Mouse (Mus musculus) ovary, postnatal 10 days (tissue): ENCODE data around the gene Fyttd1.
A peak's percentile ranks its signal among the peaks of the same experiment; 100 is the strongest.
"Not testable (repeated sequence)": the region's sequence is repeated elsewhere in the genome, so short reads cannot be mapped to it uniquely, and the experiment has no call there.

Experiments
- DNase-seq: peaks from one replicate; pipeline ENCODE4 v3.0.0; 2022; ENCODE audit warnings: low spot score

Gene Fyttd1

GRCm38 (mm10) chr16:32877343-32878156, at the start of gene Fyttd1, which contains the start of gene Rubcn:
Gene Fyttd1, plus strand, starts transcription at chr16:32877500.
Gene Rubcn, minus strand, starts transcription at chr16:32877766.
- peak; percentile 92 for DNase-seq

GRCm38 (mm10) chr16:32829104-32829503, 48.2 kb upstream of the Fyttd1 start:
- DNase-seq: no peak

- no peak for DNase-seq
Observed at GRCm38 (mm10) chr16:32831501-32831900, 45.8 kb upstream of the Fyttd1 start.

- no peak for DNase-seq
Observed at GRCm38 (mm10) chr16:32847103-32847502, 30.2 kb upstream of the Fyttd1 start.

GRCm38 (mm10) chr16:32849042-32849830, 28.1 kb upstream of the Fyttd1 start:
- no peak for DNase-seq

- no peak for DNase-seq
Observed at GRCm38 (mm10) chr16:32853492-32854049, 23.7 kb upstream of the Fyttd1 start.

- DNase-seq: no peak
Observed at GRCm38 (mm10) chr16:32854050-32854571, 23.2 kb upstream of the Fyttd1 start.

GRCm38 (mm10) chr16:32856751-32857150, 20.5 kb upstream of the Fyttd1 start:
- DNase-seq: no peak

- no peak for DNase-seq
Observed at GRCm38 (mm10) chr16:32858356-32858755, 18.9 kb upstream of the Fyttd1 start.

- DNase-seq: no peak
Observed at GRCm38 (mm10) chr16:32858771-32859636, 18.3 kb upstream of the Fyttd1 start.

- no peak for DNase-seq
Observed at GRCm38 (mm10) chr16:32861813-32862385, 15.4 kb upstream of the Fyttd1 start.

- DNase-seq: no peak
Observed at GRCm38 (mm10) chr16:32865401-32865800, 11.9 kb upstream of the Fyttd1 start.

GRCm38 (mm10) chr16:32866713-32867112, 10.6 kb upstream of the Fyttd1 start:
- no peak for DNase-seq

GRCm38 (mm10) chr16:32867919-32868552, 9.3 kb upstream of the Fyttd1 start:
- peak; percentile 56 for DNase-seq

GRCm38 (mm10) chr16:32870231-32870630, 7.1 kb upstream of the Fyttd1 start:
- DNase-seq: no peak

- DNase-seq: no peak
Observed at GRCm38 (mm10) chr16:32873366-32873765, 3.9 kb upstream of the Fyttd1 start.

GRCm38 (mm10) chr16:32875281-32875680, 2.0 kb upstream of the Fyttd1 start:
- DNase-seq: not testable (repeated sequence)

- no peak for DNase-seq
Observed at GRCm38 (mm10) chr16:32875847-32876246, 1.5 kb upstream of the Fyttd1 start.

- DNase-seq: no peak
Observed at GRCm38 (mm10) chr16:32876831-32877230, 469 bp upstream of the Fyttd1 start.

GRCm38 (mm10) chr16:32878157-32878598, 878 bp downstream of the Fyttd1 start:
- no peak for DNase-seq
